Mouse (Mus musculus): Measurements from ENCODE around the gene Uncx. TPM values are rescaled to one million over a fixed set of nuclear protein-coding genes. Genes with fewer than 3 reads are reported as not detected.
A peak's percentile ranks its signal among the peaks of the same experiment; 100 is the strongest.

The Uncx gene
- polyA plus RNA-seq, 1 experiment from 2014 or later: 44.0 TPM

DNA sequence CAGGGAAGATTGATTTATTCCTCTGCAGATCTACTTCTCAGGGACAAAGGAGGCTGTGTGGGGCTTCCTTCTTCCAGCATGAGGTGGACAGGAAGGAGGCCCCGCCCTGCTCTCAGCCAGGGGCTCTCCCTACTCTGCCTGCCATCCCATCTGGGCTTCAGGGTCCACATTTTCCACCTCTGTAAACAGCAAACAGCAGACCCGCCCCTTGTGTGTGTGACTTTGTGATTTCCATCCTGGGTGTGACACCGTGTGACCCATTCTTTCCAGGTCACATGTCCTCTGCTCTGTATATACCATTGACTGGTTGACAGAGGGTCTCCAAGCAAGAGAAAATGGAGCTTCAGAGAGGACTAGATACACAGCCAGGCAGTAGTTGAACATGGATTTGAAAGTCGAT is 22.2 kb downstream of the Uncx start:
- Histone ChIP-seq H3K27me3 (ENCODE audit: control insufficient read depth, insufficient read depth, low read length) (peaks cover 10% of the 10 kb centered on the region; the same call in 1 of the 2 replicates), H3K4me3 (replicated peaks; ENCODE audit: low read depth, low read length) (no peak overlapping the region), H3K9ac (replicated peaks; ENCODE audit: low read length) (no peak overlapping the region; the same call in 1 of the 2 replicates), H3K9me3 (ENCODE audit: control insufficient read depth, low read length) (no peaks in the 10 kb centered on the region), H3K36me3 (ENCODE audit: control insufficient read depth, insufficient read depth, low read length) (no peaks in the 10 kb centered on the region), H3K27ac (replicated peaks; ENCODE audit: low read depth, low read length) (no peak overlapping the region), H3K4me1 (ENCODE audit: control insufficient read depth, insufficient read depth, low read length) (peaks cover 7% of the 10 kb centered on the region), H3K4me2 (ENCODE audit: low read length) (no peak overlapping the region)
- DNase-seq (no peak), ATAC-seq (ENCODE audit: low FRiP score, low TSS enrichment) (no peak)
- 68% methylated on average over 4 of the region's 4 CpGs for WGBS

DNA sequence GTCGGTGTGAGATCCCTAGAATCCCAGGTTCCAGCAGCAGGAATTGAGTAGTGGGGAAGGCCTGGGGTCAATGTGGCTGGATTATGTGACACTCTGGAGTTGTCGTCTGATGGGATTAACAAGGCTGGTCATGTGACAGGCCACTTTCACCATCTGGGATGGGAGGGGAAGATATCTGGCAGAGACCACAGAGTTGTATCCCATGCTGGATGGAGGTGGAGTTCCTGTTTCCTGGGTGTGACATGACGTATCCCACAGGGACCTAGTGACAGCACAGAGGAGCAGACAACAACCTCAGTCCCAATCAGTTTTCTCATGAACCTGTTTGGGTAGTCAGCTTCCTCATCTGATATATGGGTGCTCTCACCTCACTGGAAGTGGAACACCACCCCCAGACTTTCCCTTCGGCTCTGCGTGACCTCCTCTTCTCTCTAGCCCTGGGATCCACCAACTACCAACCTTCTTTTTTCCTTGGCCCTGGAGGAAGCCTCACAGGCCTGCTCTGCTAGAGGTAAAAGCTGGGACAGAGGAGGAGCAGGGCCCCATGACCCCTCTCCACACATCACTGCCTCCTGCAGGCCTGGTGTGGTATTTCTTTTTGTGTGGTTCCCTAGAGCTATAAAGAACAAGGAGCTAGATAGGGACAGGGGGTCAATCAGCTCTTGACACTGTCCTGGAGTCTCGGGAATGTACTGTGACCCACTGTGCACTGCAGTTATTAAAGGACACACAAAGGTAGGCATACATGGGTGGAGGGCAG is 23.5 kb downstream of the Uncx start:
- H3K4me1 ChIP-seq (ENCODE audit: control insufficient read depth, insufficient read depth, low read length): peaks cover 7% of the 10 kb centered on the region
- ATAC-seq (ENCODE audit: low FRiP score, low TSS enrichment) (no peak), DNase-seq (no peak)
- no peaks in the 10 kb centered on the region for H3K9me3 ChIP-seq (ENCODE audit: control insufficient read depth, low read length)
- H3K4me2 ChIP-seq (ENCODE audit: low read length): no peak overlapping the region
- H3K27ac ChIP-seq (replicated peaks; ENCODE audit: low read depth, low read length): no peak overlapping the region
- H3K4me3 ChIP-seq (replicated peaks; ENCODE audit: low read depth, low read length): no peak overlapping the region
- 66% methylated on average over 6 of the region's 6 CpGs for WGBS
- no peak overlapping the region for H3K9ac ChIP-seq (replicated peaks; ENCODE audit: low read length)
- H3K27me3 ChIP-seq (ENCODE audit: control insufficient read depth, insufficient read depth, low read length): peaks cover 10% of the 10 kb centered on the region; the same call in 1 of the 2 replicates
- no peaks in the 10 kb centered on the region for H3K36me3 ChIP-seq (ENCODE audit: control insufficient read depth, insufficient read depth, low read length)

DNA sequence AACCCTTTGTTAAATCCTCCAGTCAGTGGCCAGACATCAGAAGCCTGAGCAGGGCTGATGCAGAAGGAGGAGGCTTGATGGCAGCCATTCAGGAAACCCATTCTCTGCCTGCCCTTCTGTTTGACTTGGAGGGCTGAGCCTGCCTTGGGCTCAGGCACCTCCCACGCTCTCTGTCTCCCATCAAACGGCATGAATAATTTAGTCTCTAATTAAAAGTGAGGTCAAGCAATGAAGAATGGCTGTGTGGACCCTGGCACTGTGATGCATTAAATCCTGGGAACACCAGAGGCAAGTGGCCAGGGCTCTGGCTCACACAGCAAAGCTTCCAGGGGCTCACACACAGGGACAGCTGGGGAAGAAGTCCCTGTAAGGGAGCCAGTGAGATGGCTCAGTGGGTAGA is 24.8 kb downstream of the Uncx start:
- ATAC-seq (ENCODE audit: low FRiP score, low TSS enrichment) (0 out of 2 replicates have a peak, but pooled peaks have one; percentile 27), DNase-seq (peak; percentile 51)
- H3K4me1 ChIP-seq (ENCODE audit: control insufficient read depth, insufficient read depth, low read length): peaks cover 7% of the 10 kb centered on the region
- no peaks in the 10 kb centered on the region for H3K9me3 ChIP-seq (ENCODE audit: control insufficient read depth, low read length)
- H3K4me3 ChIP-seq (replicated peaks; ENCODE audit: low read depth, low read length): no peak overlapping the region
- peaks cover 8% of the 10 kb centered on the region; the same call in 1 of the 2 replicates for H3K27me3 ChIP-seq (ENCODE audit: control insufficient read depth, insufficient read depth, low read length)
- H3K36me3 ChIP-seq (ENCODE audit: control insufficient read depth, insufficient read depth, low read length): no peaks in the 10 kb centered on the region
- no peak overlapping the region for H3K27ac ChIP-seq (replicated peaks; ENCODE audit: low read depth, low read length)
- WGBS: 28% methylated on average over 2 of the region's 2 CpGs
- no peak overlapping the region for H3K9ac ChIP-seq (replicated peaks; ENCODE audit: low read length)
- H3K4me2 ChIP-seq (ENCODE audit: low read length): no peak overlapping the region

DNA sequence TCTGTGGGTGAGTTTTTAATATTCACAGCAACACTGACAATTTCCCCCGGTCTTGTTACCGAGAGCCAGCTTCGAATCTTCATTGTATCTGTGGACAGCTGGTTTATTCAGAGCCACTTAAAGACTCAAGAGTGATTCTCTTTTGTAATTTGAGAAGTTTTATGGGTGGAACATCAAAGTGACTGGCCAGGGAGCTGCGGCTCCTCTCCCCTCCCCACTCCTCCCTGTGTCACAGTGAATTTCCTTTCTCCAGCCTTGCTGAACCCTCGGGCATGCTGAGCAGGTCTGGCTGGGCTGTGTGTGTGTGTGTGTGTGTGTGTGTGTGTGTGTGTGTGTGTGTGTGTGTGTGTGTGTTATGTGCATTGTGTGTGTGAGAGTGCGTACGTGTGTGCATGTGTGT is 29.2 kb downstream of the Uncx start:
- WGBS: 18% methylated on average over 7 of the region's 7 CpGs
- DNase-seq: peak; percentile 40
- Histone ChIP-seq H3K9me3 (ENCODE audit: control insufficient read depth, low read length) (0 out of 2 replicates have a peak, but pooled peaks cover 4% of the 10 kb centered on the region), H3K4me1 (ENCODE audit: control insufficient read depth, insufficient read depth, low read length) (peaks cover 3% of the 10 kb centered on the region; the same call in 1 of the 2 replicates), H3K4me3 (replicated peaks; ENCODE audit: low read depth, low read length) (no peak overlapping the region), H3K36me3 (ENCODE audit: control insufficient read depth, insufficient read depth, low read length) (no peaks in the 10 kb centered on the region), H3K4me2 (ENCODE audit: low read length) (no peak overlapping the region), H3K9ac (replicated peaks; ENCODE audit: low read length) (no peak overlapping the region), H3K27ac (replicated peaks; ENCODE audit: low read depth, low read length) (no peak overlapping the region), H3K27me3 (ENCODE audit: control insufficient read depth, insufficient read depth, low read length) (0 out of 2 replicates have a peak, but pooled peaks cover 3% of the 10 kb centered on the region)
- no peak for ATAC-seq (ENCODE audit: low FRiP score, low TSS enrichment)

DNA sequence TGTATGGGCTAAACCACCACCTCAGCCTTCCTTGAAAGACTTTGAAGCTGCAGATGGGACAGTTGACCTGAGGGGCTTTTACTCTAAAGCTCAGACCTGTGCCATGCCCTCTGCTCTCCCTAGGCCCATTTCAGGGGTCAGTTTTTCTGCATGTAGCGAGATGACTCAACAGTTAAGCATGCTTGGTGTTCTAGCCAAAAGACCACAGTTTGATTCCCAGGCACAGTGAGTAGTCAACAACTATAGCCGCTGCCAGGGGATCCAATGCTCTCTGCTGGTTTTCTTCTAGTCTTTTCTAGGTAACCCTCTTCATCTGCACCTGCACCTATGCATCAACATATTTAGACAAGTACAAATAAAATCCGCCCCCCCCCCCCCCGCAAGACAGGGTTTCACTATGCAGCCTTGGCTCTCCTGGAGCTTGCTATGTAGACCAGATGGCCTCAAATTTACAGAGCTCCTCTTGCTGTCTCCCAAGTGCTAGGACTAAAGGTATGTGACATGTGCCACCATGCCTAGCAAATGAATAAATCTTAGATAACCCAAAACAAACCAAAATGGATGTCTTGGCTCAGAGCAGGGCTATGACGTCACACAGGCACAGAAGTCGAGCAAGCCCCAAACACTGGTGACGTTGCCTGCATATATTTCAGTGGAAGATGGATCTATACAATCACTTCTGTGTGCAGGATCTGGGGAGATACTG is 30.5 kb downstream of the Uncx start:
- Histone ChIP-seq H3K4me2 (ENCODE audit: low read length) (no peak overlapping the region), H3K9ac (replicated peaks; ENCODE audit: low read length) (no peak overlapping the region), H3K36me3 (ENCODE audit: control insufficient read depth, insufficient read depth, low read length) (no peaks in the 10 kb centered on the region), H3K27ac (replicated peaks; ENCODE audit: low read depth, low read length) (no peak overlapping the region), H3K9me3 (ENCODE audit: control insufficient read depth, low read length) (0 out of 2 replicates have a peak, but pooled peaks cover 4% of the 10 kb centered on the region), H3K4me1 (ENCODE audit: control insufficient read depth, insufficient read depth, low read length) (no peaks in the 10 kb centered on the region), H3K27me3 (ENCODE audit: control insufficient read depth, insufficient read depth, low read length) (0 out of 2 replicates have a peak, but pooled peaks cover 3% of the 10 kb centered on the region), H3K4me3 (replicated peaks; ENCODE audit: low read depth, low read length) (no peak overlapping the region)
- ATAC-seq (ENCODE audit: low FRiP score, low TSS enrichment): no peak
- DNase-seq: no peak
- 84% methylated on average over 7 of the region's 7 CpGs for WGBS

DNA sequence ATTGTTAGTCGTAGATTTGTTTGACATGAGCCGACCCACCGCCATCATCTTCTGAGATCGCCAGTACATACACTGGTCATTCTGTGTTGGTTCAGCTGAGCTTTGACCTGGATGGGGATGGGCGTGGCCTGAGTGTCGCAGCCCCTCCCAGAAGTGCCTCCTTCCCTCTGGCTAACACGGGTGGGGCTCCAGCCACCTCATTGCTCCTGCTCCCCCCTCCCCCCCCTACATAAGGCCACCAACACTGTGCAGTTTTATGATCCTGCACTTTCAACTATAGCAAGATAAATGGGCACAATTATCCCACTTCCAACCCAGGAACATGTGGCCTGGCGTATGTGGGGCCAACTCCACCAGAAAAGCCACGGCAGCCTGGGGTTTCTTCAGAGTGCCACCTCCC is 31.8 kb downstream of the Uncx start:
- no peak for DNase-seq
- Histone ChIP-seq H3K4me2 (ENCODE audit: low read length) (no peak overlapping the region), H3K4me1 (ENCODE audit: control insufficient read depth, insufficient read depth, low read length) (peaks cover 4% of the 10 kb centered on the region; the same call in 1 of the 2 replicates), H3K27ac (replicated peaks; ENCODE audit: low read depth, low read length) (no peak overlapping the region), H3K36me3 (ENCODE audit: control insufficient read depth, insufficient read depth, low read length) (no peaks in the 10 kb centered on the region), H3K9me3 (ENCODE audit: control insufficient read depth, low read length) (0 out of 2 replicates have a peak, but pooled peaks cover 4% of the 10 kb centered on the region), H3K27me3 (ENCODE audit: control insufficient read depth, insufficient read depth, low read length) (no peaks in the 10 kb centered on the region), H3K9ac (replicated peaks; ENCODE audit: low read length) (no peak overlapping the region), H3K4me3 (replicated peaks; ENCODE audit: low read depth, low read length) (no peak overlapping the region)
- no peak for ATAC-seq (ENCODE audit: low FRiP score, low TSS enrichment)
- WGBS: 82% methylated on average over 9 of the region's 9 CpGs

DNA sequence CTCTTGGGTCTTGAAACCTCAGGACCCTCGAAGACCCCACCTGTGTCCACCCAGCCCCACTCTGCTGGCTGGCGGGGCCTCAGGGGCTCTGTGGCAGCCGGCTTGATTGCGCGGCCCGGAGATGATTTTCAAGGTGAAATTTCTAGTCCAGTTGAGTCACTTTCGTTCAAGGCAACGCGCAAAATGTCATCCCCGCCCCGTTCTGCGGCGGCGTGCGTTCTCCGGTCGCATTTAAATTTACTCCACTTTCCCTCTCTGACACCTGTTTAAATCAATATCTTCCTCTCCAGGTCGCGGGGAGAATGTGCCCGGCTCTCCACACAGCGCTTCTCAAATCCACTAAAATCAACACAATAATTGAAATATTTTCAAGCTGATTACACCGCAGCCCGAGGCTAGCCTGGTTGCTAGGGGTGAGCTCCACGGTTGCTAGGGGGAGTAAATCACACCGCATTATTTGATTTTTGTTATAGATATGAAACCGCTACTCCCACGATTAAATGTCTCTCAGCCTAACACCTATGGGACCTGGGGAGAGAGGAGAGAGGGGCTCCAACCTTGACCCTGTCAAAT is 37.0 kb downstream of the Uncx start:
- Histone ChIP-seq H3K36me3 (ENCODE audit: control insufficient read depth, insufficient read depth, low read length) (no peaks in the 10 kb centered on the region), H3K9ac (replicated peaks; ENCODE audit: low read length) (peak overlapping the region; percentile 21; the same call in 1 of the 2 replicates), H3K27ac (replicated peaks; ENCODE audit: low read depth, low read length) (peak overlapping the region; percentile 60), H3K4me3 (replicated peaks; ENCODE audit: low read depth, low read length) (no peak overlapping the region), H3K27me3 (ENCODE audit: control insufficient read depth, insufficient read depth, low read length) (peaks cover 28% of the 10 kb centered on the region; the same call in 1 of the 2 replicates), H3K4me2 (ENCODE audit: low read length) (peak overlapping the region; percentile 41), H3K4me1 (ENCODE audit: control insufficient read depth, insufficient read depth, low read length) (peaks cover 27% of the 10 kb centered on the region), H3K9me3 (ENCODE audit: control insufficient read depth, low read length) (0 out of 2 replicates have a peak, but pooled peaks cover 4% of the 10 kb centered on the region)
- 21% methylated on average over 27 of the region's 27 CpGs for WGBS
- DNase-seq (peak; percentile 80), ATAC-seq (ENCODE audit: low FRiP score, low TSS enrichment) (no peak)

DNA sequence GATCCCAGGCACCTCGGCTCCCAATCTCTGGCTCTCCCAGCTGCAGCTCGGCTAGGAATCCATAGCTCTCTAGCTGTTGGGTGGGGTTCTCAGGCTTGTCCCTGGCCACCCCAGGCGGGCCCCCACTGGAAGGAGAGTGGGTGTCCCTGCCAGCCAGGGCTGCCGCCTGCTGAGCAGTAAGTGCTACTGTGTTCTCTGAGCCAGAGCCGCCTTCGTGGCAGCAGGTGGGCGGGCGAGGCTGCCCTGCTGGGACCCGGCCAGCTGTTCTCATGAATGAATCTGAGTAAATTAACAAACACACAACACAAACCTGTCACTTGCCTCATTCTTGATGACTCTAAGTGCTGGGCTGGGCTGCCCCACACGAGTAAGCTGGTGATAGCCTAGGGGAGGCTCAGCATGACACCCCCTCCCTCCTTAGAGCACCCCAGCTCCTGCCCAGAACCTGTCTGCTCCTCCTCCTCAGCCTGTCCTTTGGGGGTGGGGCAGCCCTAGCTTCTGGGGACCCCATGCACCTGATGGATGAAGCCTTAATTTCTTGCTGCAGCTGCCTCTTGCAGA is 38.1 kb downstream of the Uncx start:
- peak overlapping the region; percentile 60; the same call in 1 of the 2 replicates for H3K27ac ChIP-seq (replicated peaks; ENCODE audit: low read depth, low read length)

More for the DNA sequence above, 38.1 kb downstream of the Uncx start:
- H3K4me2 ChIP-seq (ENCODE audit: low read length): peak overlapping the region; percentile 8; the same call in 1 of the 2 replicates
- H3K9me3 ChIP-seq (ENCODE audit: control insufficient read depth, low read length): 0 out of 2 replicates have a peak, but pooled peaks cover 4% of the 10 kb centered on the region
- ATAC-seq (ENCODE audit: low FRiP score, low TSS enrichment): peak; percentile 57; the same call in 1 of the 2 replicates
- H3K4me3 ChIP-seq (replicated peaks; ENCODE audit: low read depth, low read length): no peak overlapping the region
- peak overlapping the region; percentile 21; the same call in 1 of the 2 replicates for H3K9ac ChIP-seq (replicated peaks; ENCODE audit: low read length)
- peaks cover 33% of the 10 kb centered on the region for H3K4me1 ChIP-seq (ENCODE audit: control insufficient read depth, insufficient read depth, low read length)
- whole genome bisulfite sequencing: 3% methylated on average over 10 of the region's 10 CpGs
- H3K27me3 ChIP-seq (ENCODE audit: control insufficient read depth, insufficient read depth, low read length): peaks cover 28% of the 10 kb centered on the region; the same call in 1 of the 2 replicates
- DNase-seq: peak; percentile 70
- H3K36me3 ChIP-seq (ENCODE audit: control insufficient read depth, insufficient read depth, low read length): no peaks in the 10 kb centered on the region
